Mouse (Mus musculus): ENCODE results near the gene Rap1gap. TPM values are rescaled to one million over a fixed set of nuclear protein-coding genes. Genes with fewer than 3 reads are reported as not detected.

Gene Rap1gap
- 26.9 and 30.9 TPM in 2 replicates for polyA plus RNA-seq (2015; fragmentation: Nextera tagmentation; extraction: Ambion mirVana)

GRCm38 (mm10) chr4:137664433-137664979 lies at the start of gene Rap1gap:
Rap1gap (plus strand) TSS chr4:137664726.
- Histone ChIP-seq H3K27ac (ENCODE audit: low read length) (no peak within 1 kb of the TSS), H3K9ac (ENCODE audit: low read depth, low read length) (peak within 1 kb of the TSS; percentile 69), H3K4me1 (ENCODE audit: control insufficient read depth, insufficient read depth, low read length) (peaks cover 6% of the 10 kb centered on the region), H3K27me3 (replicated peaks; ENCODE audit: control insufficient read depth, insufficient read depth, low read length) (peaks cover 12% of the 10 kb centered on the region), H3K9me3 (ENCODE audit: control insufficient read depth, low read length) (no peaks in the 10 kb centered on the region), H3K4me3 (ENCODE audit: low read length) (peak within 1 kb of the TSS; percentile 61), H3K4me2 (ENCODE audit: low read depth, low read length) (peak within 1 kb of the TSS; percentile 95), H3K36me3 (ENCODE audit: control insufficient read depth, insufficient read depth, low read length) (no peaks in the 10 kb centered on the region)
- ATAC-seq: peak; percentile 55
- WGBS: under 1% methylated on average over 34 of the region's 44 CpGs

- no peaks in the 10 kb centered on the region for H3K4me1 ChIP-seq (ENCODE audit: control insufficient read depth, insufficient read depth, low read length)
- no peak overlapping the region for H3K4me2 ChIP-seq (ENCODE audit: low read depth, low read length)
- H3K27ac ChIP-seq (ENCODE audit: low read length): no peak overlapping the region
- no peaks in the 10 kb centered on the region for H3K27me3 ChIP-seq (replicated peaks; ENCODE audit: control insufficient read depth, insufficient read depth, low read length)
- WGBS: 87% methylated on average over 8 of the region's 8 CpGs
- no peak for ATAC-seq
- peaks cover 13% of the 10 kb centered on the region for H3K36me3 ChIP-seq (ENCODE audit: control insufficient read depth, insufficient read depth, low read length)
- H3K9ac ChIP-seq (ENCODE audit: low read depth, low read length): no peak overlapping the region
- no peaks in the 10 kb centered on the region for H3K9me3 ChIP-seq (ENCODE audit: control insufficient read depth, low read length)
- H3K4me3 ChIP-seq (ENCODE audit: low read length): no peak overlapping the region
These were observed 41.7 kb upstream of the Rap1gap start for GRCm38 (mm10) chr4:137622847-137623246.

GRCm38 (mm10) chr4:137627476-137628235 lies 36.9 kb upstream of the Rap1gap start:
- Histone ChIP-seq H3K4me3 (ENCODE audit: low read length) (no peak overlapping the region), H3K9me3 (ENCODE audit: control insufficient read depth, low read length) (no peaks in the 10 kb centered on the region), H3K4me1 (ENCODE audit: control insufficient read depth, insufficient read depth, low read length) (no peaks in the 10 kb centered on the region), H3K4me2 (ENCODE audit: low read depth, low read length) (no peak overlapping the region), H3K27me3 (replicated peaks; ENCODE audit: control insufficient read depth, insufficient read depth, low read length) (no peaks in the 10 kb centered on the region), H3K9ac (ENCODE audit: low read depth, low read length) (no peak overlapping the region), H3K36me3 (ENCODE audit: control insufficient read depth, insufficient read depth, low read length) (peaks cover 27% of the 10 kb centered on the region), H3K27ac (ENCODE audit: low read length) (no peak overlapping the region)
- no peak for ATAC-seq
- WGBS: 70% methylated on average over 8 of the region's 8 CpGs

GRCm38 (mm10) chr4:137628400-137628799 lies 36.1 kb upstream of the Rap1gap start:
- no peak for ATAC-seq
- Histone ChIP-seq H3K4me3 (ENCODE audit: low read length) (no peak overlapping the region), H3K4me1 (ENCODE audit: control insufficient read depth, insufficient read depth, low read length) (no peaks in the 10 kb centered on the region), H3K4me2 (ENCODE audit: low read depth, low read length) (no peak overlapping the region), H3K27me3 (replicated peaks; ENCODE audit: control insufficient read depth, insufficient read depth, low read length) (no peaks in the 10 kb centered on the region), H3K27ac (ENCODE audit: low read length) (no peak overlapping the region), H3K9ac (ENCODE audit: low read depth, low read length) (no peak overlapping the region), H3K9me3 (ENCODE audit: control insufficient read depth, low read length) (no peaks in the 10 kb centered on the region), H3K36me3 (ENCODE audit: control insufficient read depth, insufficient read depth, low read length) (peaks cover 25% of the 10 kb centered on the region)
- 91% methylated on average over 6 of the region's 6 CpGs for WGBS

GRCm38 (mm10) chr4:137629354-137629753 lies 35.2 kb upstream of the Rap1gap start:
- no peaks in the 10 kb centered on the region for H3K27me3 ChIP-seq (replicated peaks; ENCODE audit: control insufficient read depth, insufficient read depth, low read length)
- H3K36me3 ChIP-seq (ENCODE audit: control insufficient read depth, insufficient read depth, low read length): peaks cover 23% of the 10 kb centered on the region
- no peak for ATAC-seq
- no peaks in the 10 kb centered on the region for H3K9me3 ChIP-seq (ENCODE audit: control insufficient read depth, low read length)
- 83% methylated on average over 7 of the region's 7 CpGs for WGBS
- H3K4me3 ChIP-seq (ENCODE audit: low read length): no peak overlapping the region
- H3K27ac ChIP-seq (ENCODE audit: low read length): no peak overlapping the region
- H3K9ac ChIP-seq (ENCODE audit: low read depth, low read length): no peak overlapping the region
- no peak overlapping the region for H3K4me2 ChIP-seq (ENCODE audit: low read depth, low read length)
- no peaks in the 10 kb centered on the region for H3K4me1 ChIP-seq (ENCODE audit: control insufficient read depth, insufficient read depth, low read length)

GRCm38 (mm10) chr4:137630153-137630552 lies 34.4 kb upstream of the Rap1gap start:
- 80% methylated on average over 2 of the region's 2 CpGs for WGBS
- H3K4me2 ChIP-seq (ENCODE audit: low read depth, low read length): no peak overlapping the region
- ATAC-seq: no peak
- H3K9ac ChIP-seq (ENCODE audit: low read depth, low read length): no peak overlapping the region
- H3K4me1 ChIP-seq (ENCODE audit: control insufficient read depth, insufficient read depth, low read length): no peaks in the 10 kb centered on the region
- no peaks in the 10 kb centered on the region for H3K27me3 ChIP-seq (replicated peaks; ENCODE audit: control insufficient read depth, insufficient read depth, low read length)
- H3K27ac ChIP-seq (ENCODE audit: low read length): no peak overlapping the region
- no peak overlapping the region for H3K4me3 ChIP-seq (ENCODE audit: low read length)
- H3K36me3 ChIP-seq (ENCODE audit: control insufficient read depth, insufficient read depth, low read length): peaks cover 23% of the 10 kb centered on the region
- H3K9me3 ChIP-seq (ENCODE audit: control insufficient read depth, low read length): no peaks in the 10 kb centered on the region

GRCm38 (mm10) chr4:137631596-137631995 lies 32.9 kb upstream of the Rap1gap start:
- Histone ChIP-seq H3K4me1 (ENCODE audit: control insufficient read depth, insufficient read depth, low read length) (no peaks in the 10 kb centered on the region), H3K36me3 (ENCODE audit: control insufficient read depth, insufficient read depth, low read length) (peaks cover 29% of the 10 kb centered on the region), H3K27me3 (replicated peaks; ENCODE audit: control insufficient read depth, insufficient read depth, low read length) (no peaks in the 10 kb centered on the region), H3K4me3 (ENCODE audit: low read length) (no peak overlapping the region), H3K9ac (ENCODE audit: low read depth, low read length) (no peak overlapping the region), H3K9me3 (ENCODE audit: control insufficient read depth, low read length) (no peaks in the 10 kb centered on the region), H3K4me2 (ENCODE audit: low read depth, low read length) (no peak overlapping the region), H3K27ac (ENCODE audit: low read length) (no peak overlapping the region)
- no peak for ATAC-seq
- WGBS: 54% methylated on average over 3 of the region's 3 CpGs

GRCm38 (mm10) chr4:137633394-137633793 lies 31.1 kb upstream of the Rap1gap start:
- no peak overlapping the region for H3K4me3 ChIP-seq (ENCODE audit: low read length)
- H3K4me2 ChIP-seq (ENCODE audit: low read depth, low read length): no peak overlapping the region
- H3K27me3 ChIP-seq (replicated peaks; ENCODE audit: control insufficient read depth, insufficient read depth, low read length): no peaks in the 10 kb centered on the region
- no peaks in the 10 kb centered on the region for H3K4me1 ChIP-seq (ENCODE audit: control insufficient read depth, insufficient read depth, low read length)
- ATAC-seq: no peak
- no peak overlapping the region for H3K9ac ChIP-seq (ENCODE audit: low read depth, low read length)
- WGBS: 87% methylated on average over 4 of the region's 4 CpGs
- peaks cover 40% of the 10 kb centered on the region for H3K36me3 ChIP-seq (ENCODE audit: control insufficient read depth, insufficient read depth, low read length)
- H3K9me3 ChIP-seq (ENCODE audit: control insufficient read depth, low read length): no peaks in the 10 kb centered on the region
- H3K27ac ChIP-seq (ENCODE audit: low read length): no peak overlapping the region

GRCm38 (mm10) chr4:137636597-137636996 lies 27.9 kb upstream of the Rap1gap start:
- Histone ChIP-seq H3K36me3 (ENCODE audit: control insufficient read depth, insufficient read depth, low read length) (peaks cover 32% of the 10 kb centered on the region), H3K4me1 (ENCODE audit: control insufficient read depth, insufficient read depth, low read length) (peaks cover 6% of the 10 kb centered on the region; the same call in 1 of the 2 replicates), H3K9ac (ENCODE audit: low read depth, low read length) (no peak overlapping the region), H3K27ac (ENCODE audit: low read length) (no peak overlapping the region), H3K4me2 (ENCODE audit: low read depth, low read length) (no peak overlapping the region), H3K27me3 (replicated peaks; ENCODE audit: control insufficient read depth, insufficient read depth, low read length) (no peaks in the 10 kb centered on the region), H3K4me3 (ENCODE audit: low read length) (no peak overlapping the region), H3K9me3 (ENCODE audit: control insufficient read depth, low read length) (no peaks in the 10 kb centered on the region)
- no peak for ATAC-seq
- WGBS: 78% methylated on average over 3 of the region's 3 CpGs
